Mouse (Mus musculus) bone marrow, adult 2 months (tissue): ENCODE measurements at regions not wholly inside any gene's neighbourhood (a gene's known extent, or its start where the extent isn't known, plus 50 kb on each side); places are given as distances from the start of the nearest gene placed in this dataset.
"Not testable (repeated sequence)": the region's sequence is repeated elsewhere in the genome, so short reads cannot be mapped to it uniquely, and the experiment has no call there.

Experiments
- H3K27ac ChIP-seq: fragments of 200-500 bp; 2 replicates; pipeline ENCODE4 v1.5.1; 2012; ENCODE audit warnings: low read depth, mild to moderate bottlenecking, control low read depth, inconsistent platforms, low read length; ENCODE audit not compliant: control insufficient read depth, poor library complexity, insufficient read depth
- H3K4me1 ChIP-seq: fragments of 200-500 bp; 2 replicates; pipeline ENCODE4 v1.6.1; 2011; ENCODE audit warnings: low read length; ENCODE audit not compliant: control insufficient read depth, insufficient read depth
- H3K4me3 ChIP-seq: fragments of 200-500 bp; replicated peaks from 2 replicates; pipeline ENCODE3; 2011; ENCODE audit warnings: mild to moderate bottlenecking, low read depth, low read length, control low read depth; ENCODE audit not compliant: control insufficient read depth
- CTCF ChIP-seq: fragments of 200-500 bp; IDR thresholded peaks from 2 replicates; pipeline ENCODE4 v1.5.1; 2011; ENCODE audit warnings: low read length, control low read depth; ENCODE audit not compliant: control insufficient read depth, insufficient read depth
- POLR2A ChIP-seq: fragments of 200-500 bp; IDR thresholded peaks from 2 replicates; pipeline ENCODE4 v1.6.1; 2011; ENCODE audit warnings: low read depth, mild to moderate bottlenecking, control low read depth, low read length, borderline replicate concordance; ENCODE audit not compliant: control insufficient read depth
- WGBS: fragments of 180-500 bp; shearing (Covaris S2); methylation state at CpG from one replicate; pipeline ENCODE4 v1.1.7; 2018; 5-methylcytosine and 5-hydroxymethylcytosine counted together

DNA sequence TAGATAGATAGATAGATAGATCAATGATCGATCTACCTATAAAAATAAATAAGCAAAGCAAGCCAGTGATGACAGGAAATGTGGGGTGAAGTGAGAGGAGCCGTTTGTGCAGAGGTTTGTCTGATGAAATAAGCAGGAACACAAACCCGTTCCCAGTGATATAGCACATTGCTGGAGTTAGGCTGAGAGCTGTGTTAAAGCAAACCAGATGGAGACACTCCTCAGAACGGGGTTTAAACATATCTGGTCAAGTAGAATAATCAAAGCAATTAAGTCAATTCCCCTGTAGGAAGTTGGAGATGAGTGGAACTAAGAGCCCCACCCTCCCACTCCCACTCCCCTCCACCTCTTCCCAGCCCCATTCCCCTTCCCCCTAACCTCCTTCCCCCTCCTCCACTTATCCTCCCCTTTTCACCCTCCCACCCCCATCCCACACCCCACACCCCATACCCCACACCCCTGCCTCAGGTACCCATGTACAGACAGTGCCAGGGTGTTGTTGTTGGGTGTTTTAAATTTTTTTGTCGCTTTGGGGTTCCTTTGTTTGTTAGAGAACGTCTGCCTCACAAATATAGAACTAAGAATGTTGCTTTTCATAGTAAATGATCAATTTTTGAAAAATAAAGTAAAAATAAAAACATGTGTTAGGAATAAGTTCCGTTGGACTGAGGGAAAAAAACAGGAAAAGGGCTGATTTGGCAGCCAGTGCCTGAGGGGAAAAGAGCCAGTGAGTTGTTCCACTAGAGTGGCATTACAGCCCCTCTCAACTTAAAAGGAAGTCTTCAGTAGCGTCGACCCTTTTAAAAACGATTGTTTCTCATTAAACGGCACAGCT, 79.8 kb upstream of the Enpep start:
- 64% methylated on average over 11 of the region's 11 CpGs for WGBS

GRCm38 (mm10) chr3:129412961-129413246, 80.4 kb upstream of the Enpep start:
- 84% methylated on average over 8 of the region's 8 CpGs for WGBS
- no peak overlapping the region for H3K4me3 ChIP-seq
- TF ChIP-seq POLR2A (no peak), CTCF (no peak)
- H3K27ac ChIP-seq: no peak overlapping the region
- no peaks in the 10 kb centered on the region for H3K4me1 ChIP-seq

More for the DNA sequence above, 79.8 kb upstream of the Enpep start:
- no peak overlapping the region for H3K4me3 ChIP-seq
- H3K4me1 ChIP-seq: no peaks in the 10 kb centered on the region
- TF ChIP-seq CTCF (no peak), POLR2A (no peak)
- no peak overlapping the region for H3K27ac ChIP-seq

DNA sequence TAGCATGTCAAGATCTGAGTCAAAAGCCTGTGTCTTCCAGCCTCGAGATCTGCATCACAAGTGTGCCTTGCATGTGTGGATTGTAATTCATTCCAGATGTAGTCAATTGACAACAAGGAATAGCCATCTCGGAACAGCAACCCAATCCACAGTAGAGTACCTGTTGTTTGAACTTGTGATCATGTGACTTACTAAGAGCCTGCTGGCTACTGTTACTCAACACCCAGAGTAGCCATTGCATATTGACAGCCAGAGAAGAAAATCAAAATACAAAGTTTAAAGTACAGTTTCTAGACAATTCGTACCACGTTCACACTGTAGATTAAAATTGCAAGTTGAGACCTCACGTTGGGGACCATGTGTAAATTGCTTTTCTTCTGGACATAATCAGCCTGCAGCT, 83.1 kb upstream of the Enpep start:
- 81% methylated on average over 5 of the region's 5 CpGs for WGBS
- Histone ChIP-seq H3K4me3 (no peak overlapping the region), H3K4me1 (no peaks in the 10 kb centered on the region), H3K27ac (no peak overlapping the region)
- TF ChIP-seq CTCF (no peak), POLR2A (no peak)

GRCm38 (mm10) chr3:129416337-129416736, 83.8 kb upstream of the Enpep start:
- H3K4me3 ChIP-seq: no peak overlapping the region
- 59% methylated on average over 9 of the region's 9 CpGs for WGBS
- H3K4me1 ChIP-seq: no peaks in the 10 kb centered on the region
- H3K27ac ChIP-seq: no peak overlapping the region
- no peak for TF ChIP-seq POLR2A
- TF ChIP-seq CTCF: no peak

DNA sequence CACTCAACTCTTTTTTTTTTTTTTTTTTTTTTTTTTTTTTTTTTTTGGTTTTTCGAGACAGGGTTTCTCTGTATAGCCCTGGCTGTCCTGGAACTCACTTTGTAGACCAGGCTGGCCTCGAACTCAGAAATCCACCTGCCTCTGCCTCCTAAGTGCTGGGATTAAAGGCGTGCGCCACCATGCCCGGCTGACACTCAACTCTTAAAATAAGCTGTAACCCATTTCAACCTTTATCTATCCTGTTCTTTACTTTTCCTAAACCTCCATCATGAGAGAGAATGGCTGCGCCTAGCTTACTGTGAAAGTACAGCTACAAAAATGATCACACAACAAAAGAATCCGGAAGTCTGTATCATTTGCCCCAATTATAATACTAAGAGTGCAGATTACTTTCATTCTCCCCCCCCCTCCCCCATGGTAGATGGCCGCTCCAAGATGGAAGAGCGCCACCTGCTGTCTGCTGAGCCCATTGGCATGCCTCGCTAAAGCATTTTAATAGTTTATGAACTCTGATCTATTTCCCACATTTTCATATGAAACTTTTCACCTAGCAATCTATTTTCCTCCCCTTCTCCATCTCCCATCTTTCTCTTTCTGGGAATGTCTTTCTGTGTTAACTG, 89.2 kb upstream of the Enpep start:
- TF ChIP-seq CTCF: peak; percentile 74
- H3K27ac ChIP-seq, H3K4me3 ChIP-seq, H3K4me1 ChIP-seq: not testable (repeated sequence)
- 52% methylated on average over 9 of the region's 10 CpGs for WGBS

GRCm38 (mm10) chr3:129428750-129429149, 96.2 kb upstream of the Enpep start:
- Histone ChIP-seq H3K4me1 (no peaks in the 10 kb centered on the region), H3K4me3 (no peak overlapping the region), H3K27ac (no peak overlapping the region; the same call in 1 of the 2 replicates)
- WGBS: 73% methylated on average over 2 of the region's 2 CpGs
- TF ChIP-seq CTCF: no peak
- TF ChIP-seq POLR2A: no peak

DNA sequence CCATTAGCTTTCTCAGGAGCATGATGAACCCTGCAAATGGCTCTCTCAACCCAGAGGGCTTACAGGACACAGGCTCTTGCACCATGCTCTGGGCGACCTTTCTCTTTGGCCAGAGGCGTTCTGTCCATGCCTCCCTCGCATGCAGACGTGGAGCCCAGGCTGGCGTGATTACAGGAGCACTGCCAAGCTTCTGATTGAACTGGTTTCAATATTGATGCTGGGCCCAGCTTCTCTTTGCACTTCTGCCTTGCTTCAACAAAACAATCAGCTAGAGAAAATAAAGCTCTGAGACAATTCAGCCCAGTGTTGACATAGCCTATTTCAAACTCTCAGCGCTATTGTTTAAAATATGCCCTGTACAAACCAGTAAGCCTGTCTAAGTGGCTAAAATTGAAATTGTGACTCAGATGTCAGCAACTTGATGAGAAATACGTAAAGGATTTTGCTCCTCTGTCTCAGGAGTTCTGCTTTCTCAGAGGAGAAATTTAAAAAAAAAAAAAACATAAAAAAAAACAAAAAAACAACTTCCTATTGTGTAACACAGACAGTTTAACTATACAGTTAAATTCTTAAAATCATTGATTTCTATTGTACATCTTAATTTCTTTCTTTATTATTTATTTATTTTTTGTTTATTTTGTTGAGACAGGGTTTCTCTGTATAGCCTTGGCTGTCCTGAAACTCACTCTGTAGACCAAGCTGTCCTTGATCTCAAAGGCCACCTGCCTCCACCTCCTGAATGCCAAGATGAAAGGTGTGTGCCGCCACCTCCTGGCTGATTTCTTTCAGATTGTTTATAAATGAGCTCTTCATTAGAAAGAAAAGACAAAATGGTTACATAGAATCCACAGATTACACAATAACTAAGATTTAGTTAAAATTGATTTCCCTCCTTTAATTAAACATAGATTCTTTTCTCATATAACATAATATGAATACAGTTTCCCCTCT, 96.9 kb upstream of the Enpep start:
- peak overlapping the region; percentile 32 for H3K27ac ChIP-seq
- H3K4me3 ChIP-seq: no peak overlapping the region
- WGBS: 64% methylated on average over 8 of the region's 8 CpGs
- no peaks in the 10 kb centered on the region for H3K4me1 ChIP-seq
- 0 out of 2 replicates have a peak, but pooled peaks have one; percentile 9 for TF ChIP-seq CTCF
- TF ChIP-seq POLR2A: no peak

GRCm38 (mm10) chr3:129434056-129434455, 98.1 kb upstream of the Elovl6 start:
- Histone ChIP-seq H3K4me3 (no peak overlapping the region), H3K4me1 (no peaks in the 10 kb centered on the region), H3K27ac (no peak overlapping the region)
- WGBS: 76% methylated on average over 11 of the region's 11 CpGs
- TF ChIP-seq CTCF: no peak
- TF ChIP-seq POLR2A: no peak
